Mouse (Mus musculus) heart, postnatal 25 days (tissue): Measurements from ENCODE around the gene Fam129b. TPM values are rescaled to one million over a fixed set of nuclear protein-coding genes. Genes with fewer than 3 reads are reported as not detected.
A peak's percentile ranks its signal among the peaks of the same experiment; 100 is the strongest.
"Not testable (repeated sequence)": the region's sequence is repeated elsewhere in the genome, so short reads cannot be mapped to it uniquely, and the experiment has no call there.

ENCODE experiments used
- DNase-seq: peaks from one replicate; pipeline ENCODE4 v3.0.0; 2022; ENCODE audit warnings: low spot score
- intact Hi-C: fragments of 180-260 bp; cut with DNase I; formaldehyde crosslinking; loops from one replicate; pipeline ENCODE4 v1.15.1; 2025
- total RNA-seq, 2 experiments: library from RNA; stranded (reverse); gene quantifications; 2 replicates each; pipeline ENCODE4 v1.2.3; 2021

Fam129b gene
- 10 to 100 TPM; 23.8 to 31.9 TPM for total RNA-seq

DNA sequence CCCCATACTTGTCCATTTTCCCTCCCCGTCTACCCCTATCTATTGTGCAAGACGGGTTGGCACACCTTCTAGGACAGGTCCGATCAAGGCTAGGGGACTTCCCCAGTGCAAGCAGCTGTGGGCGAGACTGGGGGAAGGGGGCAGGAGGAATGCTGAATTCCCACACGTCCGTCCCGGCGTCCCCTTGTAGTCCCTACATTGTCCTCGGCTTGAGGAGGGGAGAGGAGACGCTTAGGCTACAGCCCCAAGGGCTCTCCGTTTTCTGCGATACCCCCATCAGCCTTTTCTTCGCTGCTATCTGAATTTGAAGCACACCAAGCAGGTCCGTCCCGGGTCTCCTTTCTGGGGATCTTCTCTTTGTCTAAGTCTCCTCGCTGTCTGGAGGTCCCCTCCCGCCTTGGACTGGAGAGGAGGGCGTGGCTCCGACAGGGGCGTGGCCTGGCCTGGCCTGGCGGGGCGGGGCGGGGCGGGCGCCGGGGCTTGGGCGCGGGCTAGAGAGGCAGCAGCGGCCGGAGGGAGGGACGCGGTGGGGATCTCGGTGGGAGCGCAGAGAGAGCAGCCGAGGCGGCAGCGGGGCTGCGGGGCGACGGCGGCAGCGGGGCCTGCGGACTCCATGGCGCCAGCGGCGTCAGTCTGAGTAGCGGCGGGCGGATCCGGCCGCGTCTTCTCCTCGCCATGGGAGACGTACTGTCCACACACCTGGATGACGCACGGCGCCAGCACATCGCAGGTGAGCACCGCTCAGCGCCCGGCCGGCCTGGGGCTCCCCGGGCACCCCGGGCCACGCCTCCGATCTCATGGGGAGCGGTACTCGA lies at the start of gene Fam129b:
Fam129b (plus strand) TSS at position 440 of the 815 bp plus-strand sequence.
- peak; percentile 76 for DNase-seq
- intact Hi-C loops = loop anchor here (2.0 kb wide), 1 partner anchor 37 kb away; no protein-coding TSS in a partner anchor

DNA sequence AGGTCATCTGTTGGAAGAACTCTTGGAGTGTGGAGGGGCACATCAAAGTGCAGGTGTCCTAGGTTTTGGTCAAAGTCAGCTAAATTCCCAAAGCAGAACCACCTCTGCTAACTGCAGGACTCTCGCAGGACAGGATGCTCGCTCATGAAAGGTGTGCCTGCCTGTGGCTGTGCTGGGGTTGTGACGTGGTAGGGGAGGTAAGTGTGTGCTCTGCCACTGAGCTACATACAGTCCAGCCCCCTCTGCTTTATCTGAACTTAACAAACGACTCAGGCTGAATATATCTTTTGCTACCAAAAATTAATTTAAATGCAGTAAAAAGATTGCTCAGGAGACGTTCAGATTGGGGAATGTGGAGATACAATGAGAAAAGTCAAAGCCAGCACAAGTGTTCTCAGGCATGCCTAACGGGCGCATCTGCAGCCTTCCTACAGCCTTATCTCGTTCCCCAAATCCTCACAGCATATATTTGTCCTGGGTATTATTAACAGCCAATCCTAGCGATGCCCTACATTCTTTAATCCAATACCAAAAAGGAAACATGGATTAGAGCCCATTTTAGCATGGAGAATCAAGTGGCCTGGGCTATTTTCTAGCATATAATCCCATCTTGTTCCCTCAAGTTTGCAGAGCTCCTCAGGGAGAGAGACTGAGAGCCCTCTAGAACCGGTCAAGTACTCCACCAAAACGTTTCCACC lies 46.8 kb upstream of the Fam129b start:
- DNase-seq = no peak
- intact Hi-C loops = no loop called here

DNA sequence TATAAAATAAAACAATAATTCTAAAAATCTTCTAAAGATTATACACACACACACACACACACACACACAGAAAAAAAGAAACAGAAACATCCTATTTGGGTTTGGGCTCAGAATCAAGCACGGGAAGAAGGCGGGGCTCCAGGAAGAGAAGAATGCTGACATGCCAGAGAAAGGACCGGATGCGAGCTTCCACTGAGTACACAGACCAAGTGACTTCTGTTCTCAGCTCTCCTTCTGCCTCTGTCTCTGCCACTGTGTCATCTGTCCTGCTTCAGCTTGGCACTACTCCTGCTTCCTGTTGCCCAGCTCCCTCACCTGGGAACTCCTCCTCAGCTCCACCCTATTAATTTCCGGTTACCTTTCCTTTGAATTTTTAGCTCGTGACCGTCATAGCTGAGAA lies 41.4 kb upstream of the Fam129b start:
- intact Hi-C loops = no loop called here
- peak; percentile 38 for DNase-seq

DNA sequence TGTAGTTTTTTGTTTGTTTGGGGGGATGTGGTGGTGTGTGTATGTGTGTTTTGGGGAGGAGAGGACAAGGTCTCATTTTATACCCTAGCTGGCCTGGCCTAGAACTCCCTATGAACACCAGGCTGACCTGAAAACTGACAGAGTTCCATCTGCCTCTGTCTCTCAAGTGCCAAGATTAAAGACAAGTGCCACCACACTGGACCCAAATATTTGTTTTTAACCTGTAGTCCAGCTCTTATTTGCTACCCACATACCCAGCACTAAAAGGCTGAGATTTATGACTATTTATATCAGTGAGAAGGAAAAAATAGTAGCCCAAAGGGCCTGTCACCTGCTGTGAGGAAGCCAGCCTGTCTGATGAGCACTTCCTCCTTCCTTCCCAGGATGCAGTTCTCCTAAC lies 40.3 kb upstream of the Fam129b start:
- DNase-seq = no peak
- intact Hi-C loops = no loop called here

DNA sequence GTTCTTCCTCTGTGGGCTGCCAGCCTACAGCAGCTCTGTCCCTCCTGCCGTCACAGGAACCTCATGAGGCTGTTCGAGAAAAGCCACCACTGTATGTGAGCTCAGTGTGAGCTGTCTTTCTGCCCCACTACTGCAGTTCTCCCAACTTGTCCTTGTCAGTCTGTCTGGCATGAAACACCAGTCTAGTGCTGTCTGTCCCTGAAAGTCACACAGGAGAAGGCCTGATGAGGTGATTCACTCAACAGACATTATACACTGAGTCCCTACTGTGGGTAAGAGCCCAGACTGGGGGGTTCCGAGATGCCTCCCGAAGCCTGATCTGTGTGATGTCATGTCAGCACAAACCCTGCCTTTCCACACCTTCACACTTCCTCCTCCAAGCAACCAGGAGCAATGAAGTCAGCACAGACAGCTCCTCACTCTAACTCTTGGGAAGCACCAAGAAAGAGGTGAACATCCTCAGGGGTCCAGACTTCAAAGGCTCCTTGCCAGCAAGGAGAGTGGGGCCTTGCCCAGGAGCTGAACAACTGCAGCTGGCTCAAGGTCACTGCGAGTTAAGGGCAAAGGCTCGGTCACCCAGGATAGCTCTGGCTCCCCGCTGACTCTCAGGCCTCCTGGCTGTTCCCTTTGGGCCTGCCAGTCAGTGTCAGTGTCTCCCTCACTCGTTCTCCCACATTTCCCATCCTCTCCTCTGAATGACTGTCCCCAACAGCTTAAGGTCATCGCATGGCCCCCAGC lies 37.6 kb upstream of the Fam129b start:
- intact Hi-C loops = no loop called here
- no peak for DNase-seq

DNA sequence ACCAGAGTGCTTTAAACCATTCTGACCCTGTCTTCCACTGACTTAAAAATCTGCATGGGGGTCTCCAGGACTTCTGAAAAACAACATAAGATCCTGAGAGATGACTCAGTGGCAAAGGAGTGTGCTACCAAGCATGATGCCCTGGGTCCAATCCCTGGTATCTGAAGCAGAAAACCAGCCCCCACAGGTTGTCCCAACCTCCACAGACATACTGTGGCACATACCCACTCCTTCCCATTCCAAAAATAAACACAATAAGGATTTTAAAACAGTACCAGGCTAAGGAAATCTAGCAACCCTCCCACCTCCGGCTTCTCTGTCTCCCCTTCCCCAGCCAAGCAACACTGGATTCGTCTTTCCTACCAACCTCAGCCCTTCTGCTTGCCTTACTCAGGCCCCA lies 36.7 kb upstream of the Fam129b start:
- DNase-seq = no peak
- intact Hi-C loops = no loop called here

DNA sequence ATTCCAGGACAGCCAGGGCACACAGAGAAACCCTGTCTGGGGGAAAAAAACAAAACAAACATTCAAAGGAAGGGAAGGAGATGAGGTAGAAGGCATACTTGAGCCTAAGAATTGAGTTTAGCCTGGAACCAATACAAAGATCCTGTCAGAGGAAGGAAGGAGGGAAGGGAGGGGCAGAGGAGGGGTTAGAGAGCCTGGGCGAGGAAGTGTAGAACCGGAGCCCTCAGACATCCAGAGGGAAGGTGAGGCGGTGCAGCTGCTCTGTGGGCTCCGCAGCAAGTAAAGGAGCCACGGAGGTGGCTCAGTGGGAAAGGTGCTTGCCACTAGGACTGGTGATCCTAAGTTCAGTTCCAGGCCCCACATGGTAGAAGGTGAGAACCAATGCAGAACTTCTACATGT lies 34.8 kb upstream of the Fam129b start:
- intact Hi-C loops = loop anchor here (10.0 kb wide), 1 partner anchor 206 kb away; no protein-coding TSS in a partner anchor
- no peak for DNase-seq

DNA sequence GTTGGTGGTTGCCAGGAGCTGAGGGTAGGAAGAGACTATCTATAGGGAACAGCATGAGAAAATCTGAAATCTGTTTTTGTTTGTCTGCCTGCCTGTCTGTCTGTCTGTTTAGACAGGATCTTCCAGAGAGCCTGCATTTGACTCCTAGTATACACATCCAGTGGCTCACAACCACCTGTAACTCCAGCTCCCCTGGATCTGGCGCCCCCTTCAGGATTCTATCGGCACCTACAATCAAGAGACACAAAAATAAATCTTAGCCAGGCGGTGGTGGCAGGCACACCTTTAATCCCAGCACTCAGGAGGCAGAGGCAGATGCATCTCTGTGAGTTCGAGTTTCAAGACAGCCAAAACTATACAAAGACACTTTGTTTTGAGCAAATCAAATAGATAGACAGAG lies 33.4 kb upstream of the Fam129b start:
- no peak for DNase-seq
- intact Hi-C loops = loop anchor here (10.0 kb wide), 1 partner anchor 208 kb away; no protein-coding TSS in a partner anchor

DNA sequence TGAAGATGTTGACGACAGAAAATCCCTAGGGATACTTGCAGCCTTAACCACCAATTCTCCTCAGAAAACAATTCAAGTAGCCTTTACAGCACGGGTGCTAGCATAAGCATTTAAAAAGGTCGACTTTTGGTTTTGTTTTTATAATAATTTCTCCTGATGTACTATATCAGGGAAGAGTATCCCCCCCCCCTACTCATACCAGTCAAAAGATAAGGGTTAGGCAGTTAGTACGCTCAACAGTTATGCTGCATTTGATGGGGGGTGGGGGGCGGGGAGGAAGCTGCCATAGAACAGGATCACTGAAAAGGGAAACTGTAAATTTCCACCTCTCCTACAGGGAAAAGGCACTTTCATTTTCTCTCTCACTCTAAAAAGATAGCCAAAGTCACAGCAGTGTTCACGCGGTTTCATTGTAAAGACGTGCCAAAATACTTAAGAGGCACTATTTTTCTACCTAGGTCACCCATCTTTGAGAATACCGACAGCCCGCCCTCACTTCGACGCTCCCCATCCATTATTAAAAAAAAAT lies 30.3 kb upstream of the Fam129b start:
- DNase-seq = no peak
- intact Hi-C loops = loop anchor here (2.0 to 10.0 kb wide), 2 partner anchors 133 to 211 kb away; partner anchors contain the start of gene Cdk9

DNA sequence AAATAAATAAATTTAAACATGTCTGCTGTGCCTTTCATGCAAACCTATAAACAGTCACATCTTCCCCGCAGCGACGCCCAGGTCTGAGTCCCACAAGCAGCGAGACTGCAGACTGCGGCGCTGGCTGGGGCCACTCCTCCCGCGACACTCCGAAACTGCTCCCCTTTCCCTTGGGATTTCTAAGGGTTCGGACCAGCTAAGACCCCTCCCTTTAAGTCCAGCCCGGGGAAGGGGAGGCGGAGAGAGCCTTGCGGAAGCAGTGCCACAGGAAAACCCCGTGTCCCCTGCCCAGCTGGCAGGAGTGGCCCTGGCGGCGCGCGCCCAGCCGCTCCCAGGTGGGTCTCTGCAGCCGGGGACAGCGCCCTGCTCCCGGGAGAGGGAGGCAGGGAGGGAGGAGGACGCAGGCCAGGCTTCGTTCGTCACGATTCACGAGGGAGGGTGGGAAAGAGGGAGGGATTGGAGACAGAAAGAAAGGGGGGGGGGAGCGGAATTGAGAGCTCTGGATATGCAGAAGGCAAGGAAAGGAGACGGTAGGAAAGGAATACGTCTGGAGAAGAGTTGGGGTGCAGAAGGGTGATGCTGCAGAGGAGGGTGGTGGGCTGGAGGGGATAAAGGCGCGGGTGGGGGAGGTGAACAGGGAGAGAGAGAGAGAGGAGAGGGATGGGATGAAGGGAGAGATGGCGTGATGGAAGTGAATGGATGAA lies 29.7 kb upstream of the Fam129b start:
- intact Hi-C loops = loop anchor here (2.0 to 10.0 kb wide), 2 partner anchors 133 to 211 kb away; partner anchors contain the start of gene Cdk9

DNA sequence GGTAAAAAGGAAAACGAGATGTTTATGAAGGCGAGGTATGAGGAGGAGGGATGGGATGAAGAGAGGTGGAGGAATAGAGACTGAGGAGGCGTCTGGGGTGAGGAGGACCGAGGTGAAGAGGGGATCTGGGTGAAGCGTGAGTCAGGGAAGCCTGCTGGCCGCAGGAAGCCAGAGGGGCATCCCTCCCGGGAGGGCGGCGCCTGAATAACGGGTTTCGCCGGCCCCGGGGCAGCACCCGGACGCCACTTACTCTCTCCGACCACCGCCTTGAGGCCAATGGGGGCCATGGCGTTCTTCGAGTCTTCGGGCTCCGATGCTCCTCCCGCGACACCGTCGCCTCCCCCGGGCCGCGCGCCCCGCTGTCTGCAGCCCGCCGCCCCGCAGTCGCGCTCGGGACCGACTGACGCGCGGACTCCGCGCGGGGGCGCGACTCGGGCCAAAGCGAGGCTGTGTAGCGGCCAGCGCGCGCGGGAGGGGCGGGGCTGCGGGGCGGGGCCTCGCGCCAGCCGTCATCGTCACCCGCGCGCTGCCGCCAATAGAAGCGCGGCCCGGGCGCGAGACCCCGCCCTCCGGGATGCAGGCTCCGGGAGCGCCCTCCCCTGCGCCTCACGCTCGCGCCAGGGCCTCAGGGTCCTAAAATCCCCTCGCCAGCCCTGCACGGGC lies 29.0 kb upstream of the Fam129b start, which contains the start of gene Stxbp1:
Stxbp1 (minus strand) TSS at position 441 of the 663 bp plus-strand sequence.
- peak; percentile 86 for DNase-seq
- intact Hi-C loops = loop anchor here (2.0 to 10.0 kb wide), 2 partner anchors 134 to 212 kb away; partner anchors contain the start of gene Cdk9

More for the DNA sequence above, 29.7 kb upstream of the Fam129b start:
- DNase-seq = peak; percentile 57

DNA sequence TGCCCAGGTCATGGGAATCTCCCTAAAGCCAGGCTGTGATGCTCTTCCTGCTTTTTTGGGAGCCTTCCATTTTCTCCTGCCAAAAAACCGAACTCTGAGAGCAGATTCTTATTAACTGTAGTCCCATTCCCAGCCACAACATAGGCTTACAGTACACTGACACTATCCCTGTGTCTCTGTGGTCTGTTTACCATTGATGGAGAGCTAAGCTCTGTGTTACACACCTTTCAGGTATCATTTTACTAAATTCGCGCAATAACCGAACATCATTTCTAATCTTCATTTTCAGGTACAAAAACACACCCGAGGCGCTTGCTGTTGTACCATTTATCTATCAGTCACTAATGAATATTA lies 28.5 kb upstream of the Fam129b start:
- no peak for DNase-seq
- intact Hi-C loops = loop anchor here (2.0 to 10.0 kb wide), 2 partner anchors 135 to 213 kb away; partner anchors contain the start of gene Cdk9

DNA sequence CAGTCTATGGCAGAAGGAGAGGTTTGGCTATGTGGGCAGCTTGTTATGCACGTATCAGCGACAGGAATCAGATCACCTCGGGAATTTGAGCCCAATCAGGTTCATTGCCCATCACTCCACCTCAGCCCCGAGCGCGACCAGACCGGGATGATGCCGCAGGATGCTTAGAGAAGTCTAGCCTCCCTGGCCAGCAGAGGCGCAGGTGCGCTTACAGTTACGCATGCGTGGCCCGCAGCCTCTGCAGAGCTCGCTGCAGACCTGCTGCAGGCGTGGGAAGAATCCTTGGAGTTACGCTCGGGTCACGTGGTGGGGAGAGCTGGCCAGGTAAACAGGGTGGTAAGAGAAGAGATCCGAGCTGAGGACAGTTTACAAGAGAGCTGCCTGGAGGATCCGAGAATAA lies 23.8 kb upstream of the Fam129b start:
- intact Hi-C loops = no loop called here

DNA sequence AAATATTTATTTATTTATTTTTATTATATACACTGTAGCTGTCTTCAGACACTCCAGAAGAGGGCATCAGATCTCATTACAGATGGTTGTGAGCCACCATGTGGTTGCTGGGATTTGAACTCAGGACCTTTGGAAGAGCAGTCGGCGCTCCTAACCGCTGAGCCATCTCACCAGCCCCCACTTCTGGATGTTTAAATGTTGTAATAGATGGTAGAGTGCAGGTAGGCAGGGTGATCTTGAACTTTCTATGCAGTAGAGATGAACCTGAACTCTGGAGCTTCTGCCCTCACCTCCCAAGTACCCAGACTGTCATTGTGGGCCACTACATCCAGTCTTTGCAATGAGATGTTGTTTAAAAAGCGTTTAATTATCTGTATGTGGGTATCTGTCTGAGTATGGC lies 22.2 kb upstream of the Fam129b start:
- intact Hi-C loops = loop anchor here (1.0 to 2.0 kb wide), 3 partner anchors 31 to 143 kb away; no protein-coding TSS in a partner anchor
- not testable (repeated sequence) for DNase-seq

More for the DNA sequence above, 23.8 kb upstream of the Fam129b start:
- DNase-seq = no peak

DNA sequence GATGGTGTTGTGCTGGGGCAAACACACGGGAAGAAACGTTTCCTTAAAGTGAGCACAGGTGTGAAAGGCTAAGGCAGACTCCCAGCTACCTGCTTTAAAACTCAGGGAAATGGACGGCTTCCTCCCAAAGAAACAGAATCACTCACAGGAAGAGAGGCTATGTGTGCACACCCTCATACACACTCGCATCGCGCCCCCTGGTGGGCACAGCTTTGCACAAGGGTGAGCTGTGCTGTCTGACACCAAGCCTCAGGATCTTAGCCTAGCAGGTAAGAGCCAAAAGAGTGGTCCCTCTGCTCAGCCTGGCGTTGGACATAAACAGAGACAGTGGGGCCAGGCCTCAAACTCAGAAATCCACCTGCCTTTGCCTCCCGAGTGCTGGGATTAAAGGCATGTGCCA lies 21.7 kb upstream of the Fam129b start:
- DNase-seq = peak; percentile 69
- intact Hi-C loops = loop anchor here (1.0 to 2.0 kb wide), 3 partner anchors 32 to 143 kb away; no protein-coding TSS in a partner anchor

DNA sequence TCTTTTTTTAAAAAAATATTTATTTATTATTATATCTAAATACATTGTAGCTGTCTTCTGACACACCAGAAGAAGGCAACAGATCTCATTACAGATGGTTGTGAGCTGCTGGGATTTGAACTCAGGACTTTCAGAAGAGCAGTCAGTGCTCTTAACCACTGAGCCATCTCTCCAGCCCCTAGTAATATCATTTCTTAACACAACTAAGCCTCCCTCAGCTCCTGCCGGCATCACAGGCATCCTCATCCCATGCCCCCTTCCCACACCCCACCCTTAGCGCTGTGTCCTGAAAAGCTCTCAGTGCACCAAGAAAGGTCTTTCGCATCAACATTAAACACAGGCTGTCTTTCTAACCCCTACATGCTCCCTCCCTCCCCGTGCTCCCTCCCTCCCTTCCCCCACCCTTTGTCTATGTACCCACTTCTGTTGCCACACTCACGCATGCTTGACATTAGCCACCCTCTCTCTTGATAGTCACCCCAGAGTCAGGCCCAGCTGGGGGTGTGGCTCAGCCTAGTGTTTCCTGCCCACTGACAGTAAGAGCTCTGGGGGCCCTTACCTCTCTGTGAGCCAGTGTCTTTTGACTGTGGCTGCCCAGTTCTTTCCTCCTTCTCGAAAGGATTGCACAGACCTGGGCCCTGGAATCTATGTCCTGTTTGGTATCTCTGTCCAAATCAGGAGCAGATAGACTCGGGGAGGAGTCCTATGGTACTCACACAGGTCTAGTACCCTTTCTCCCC lies 20.7 kb upstream of the Fam129b start:
- intact Hi-C loops = loop anchor here (2.0 kb wide), 1 partner anchor 144 kb away; no protein-coding TSS in a partner anchor
- DNase-seq = no peak

DNA sequence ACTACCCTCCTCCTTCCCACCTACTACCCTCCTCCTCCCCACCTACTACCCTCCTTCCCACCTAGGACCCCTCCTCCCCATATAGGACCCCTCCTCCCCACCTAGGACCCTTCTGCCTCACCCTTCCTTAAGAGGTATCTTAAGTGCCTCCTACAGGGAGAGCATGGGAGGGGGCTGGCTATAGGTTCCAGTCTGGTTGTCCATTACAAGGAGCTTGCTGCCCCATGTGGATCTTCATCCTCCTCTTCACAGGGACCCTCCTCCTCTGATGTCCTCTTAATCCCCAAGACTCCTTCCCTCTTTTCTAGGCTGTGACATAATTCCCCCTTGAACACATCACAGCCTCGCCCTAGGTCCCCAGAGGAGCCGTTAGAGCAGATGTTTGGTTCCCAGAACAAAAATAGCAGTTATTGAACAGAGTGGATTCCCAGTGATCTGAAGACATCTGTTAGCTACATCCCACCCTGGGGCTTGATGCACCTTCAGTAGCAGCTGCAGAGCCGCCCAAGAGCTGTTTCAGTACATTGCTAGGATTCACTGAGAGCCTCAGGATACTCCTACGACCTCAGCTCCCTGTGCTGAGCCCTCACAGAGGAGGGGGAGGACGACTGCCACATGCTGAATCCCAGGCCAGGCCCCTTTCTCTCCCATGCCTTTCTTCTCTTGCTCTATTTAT lies 20.0 kb upstream of the Fam129b start:
- no peak for DNase-seq
- intact Hi-C loops = loop anchor here (2.0 kb wide), 1 partner anchor 145 kb away; no protein-coding TSS in a partner anchor
